Mouse (Mus musculus) myocyte (in vitro differentiated cells): Measurements from ENCODE around the gene Edil3. TPM values are rescaled to one million over a fixed set of nuclear protein-coding genes. Genes with fewer than 3 reads are reported as not detected.

ENCODE experiments used
- H3K27me3 ChIP-seq: one replicate; pipeline ENCODE4 v1.6.1; 2011; ENCODE audit not compliant: control insufficient read depth, insufficient read depth, insufficient read length
- H3K36me3 ChIP-seq: one replicate; pipeline ENCODE4 v1.6.1; 2011; ENCODE audit not compliant: control insufficient read depth, insufficient read depth
- H3K4me2 ChIP-seq: one replicate; pipeline ENCODE4 v1.6.1; 2011; ENCODE audit warnings: low read depth, control low read depth
- H3K4me3 ChIP-seq: one replicate; pipeline ENCODE4 v1.5.1; 2011; ENCODE audit warnings: mild to moderate bottlenecking, control low read depth, moderate library complexity
- H3K79me2 ChIP-seq: one replicate; pipeline ENCODE4 v1.6.1; 2011; ENCODE audit not compliant: control insufficient read depth, insufficient read depth
- H3ac ChIP-seq: one replicate; pipeline ENCODE4 v1.6.1; 2011; ENCODE audit not compliant: control insufficient read depth, insufficient read length
- CEBPB ChIP-seq: IDR thresholded peaks from 2 replicates; pipeline ENCODE4 v1.6.1; 2011; ENCODE audit warnings: mild to moderate bottlenecking, moderate library complexity; ENCODE audit not compliant: poor library complexity, insufficient read depth, severe bottlenecking
- E2F4 ChIP-seq: IDR thresholded peaks from one replicate; pipeline ENCODE4 v1.6.1; 2011; ENCODE audit warnings: mild to moderate bottlenecking, control low read depth, moderate library complexity; ENCODE audit not compliant: insufficient read depth
- MAX ChIP-seq: IDR thresholded peaks from one replicate; pipeline ENCODE4 v1.6.1; 2011; ENCODE audit warnings: low read depth, mild to moderate bottlenecking, control low read depth
- MYOD1 ChIP-seq, 3 experiments: IDR thresholded peaks; one replicate each; pipeline ENCODE4 v1.6.1; 2011; ENCODE audit warnings: control low read depth in 2 of 3, low read depth in 2 of 3, mild to moderate bottlenecking in 2 of 3, moderate library complexity in 1 of 3; ENCODE audit not compliant: insufficient read length in 2 of 3, control insufficient read depth in 1 of 3
- MYOG ChIP-seq, 3 experiments: IDR thresholded peaks; one replicate each; pipeline ENCODE4 v1.6.1; 2011; ENCODE audit warnings: control low read depth in 2 of 3, low read depth in 2 of 3, mild to moderate bottlenecking in 2 of 3; ENCODE audit not compliant: insufficient read length in 2 of 3, control insufficient read depth in 1 of 3, insufficient read depth in 1 of 3
- POLR2A ChIP-seq: IDR thresholded peaks from one replicate; pipeline ENCODE4 v1.6.1; 2011; ENCODE audit warnings: low read depth, mild to moderate bottlenecking, control low read depth, moderate library complexity; ENCODE audit not compliant: insufficient read length
- POLR2AphosphoS2 ChIP-seq: IDR thresholded peaks from one replicate; pipeline ENCODE4 v1.6.1; 2011; ENCODE audit warnings: low read depth, control low read depth; ENCODE audit not compliant: insufficient read length
- REST ChIP-seq: IDR thresholded peaks from one replicate; pipeline ENCODE4 v1.6.1; 2011; ENCODE audit warnings: mild to moderate bottlenecking, control low read depth, moderate library complexity; ENCODE audit not compliant: insufficient read depth, insufficient read length
- SRF ChIP-seq: IDR thresholded peaks from one replicate; pipeline ENCODE4 v1.6.1; 2011; ENCODE audit warnings: low read depth; ENCODE audit not compliant: control insufficient read depth, insufficient read length
- TCF12 ChIP-seq: IDR thresholded peaks from one replicate; pipeline ENCODE4 v1.6.1; 2011; ENCODE audit warnings: mild to moderate bottlenecking, control low read depth; ENCODE audit not compliant: poor library complexity, insufficient read depth, severe bottlenecking
- TCF3 ChIP-seq: IDR thresholded peaks from one replicate; pipeline ENCODE4 v1.6.1; 2011; ENCODE audit warnings: low read depth, control low read depth; ENCODE audit not compliant: insufficient read length
- USF1 ChIP-seq: IDR thresholded peaks from one replicate; pipeline ENCODE4 v1.6.1; 2011; ENCODE audit warnings: low read depth, mild to moderate bottlenecking, control low read depth, moderate library complexity
- polyA plus RNA-seq: library from polyadenylated mRNA; unstranded; fragments of >200 nt; fragmentation: generic; extraction: Trizol; gene quantifications from one replicate; pipeline ENCODE4 v1.2.1, GENCODE M21; 2012; ENCODE audit warnings: missing spikeins

Edil3 gene
- polyA plus RNA-seq, 1 experiment = 7.4 TPM

DNA sequence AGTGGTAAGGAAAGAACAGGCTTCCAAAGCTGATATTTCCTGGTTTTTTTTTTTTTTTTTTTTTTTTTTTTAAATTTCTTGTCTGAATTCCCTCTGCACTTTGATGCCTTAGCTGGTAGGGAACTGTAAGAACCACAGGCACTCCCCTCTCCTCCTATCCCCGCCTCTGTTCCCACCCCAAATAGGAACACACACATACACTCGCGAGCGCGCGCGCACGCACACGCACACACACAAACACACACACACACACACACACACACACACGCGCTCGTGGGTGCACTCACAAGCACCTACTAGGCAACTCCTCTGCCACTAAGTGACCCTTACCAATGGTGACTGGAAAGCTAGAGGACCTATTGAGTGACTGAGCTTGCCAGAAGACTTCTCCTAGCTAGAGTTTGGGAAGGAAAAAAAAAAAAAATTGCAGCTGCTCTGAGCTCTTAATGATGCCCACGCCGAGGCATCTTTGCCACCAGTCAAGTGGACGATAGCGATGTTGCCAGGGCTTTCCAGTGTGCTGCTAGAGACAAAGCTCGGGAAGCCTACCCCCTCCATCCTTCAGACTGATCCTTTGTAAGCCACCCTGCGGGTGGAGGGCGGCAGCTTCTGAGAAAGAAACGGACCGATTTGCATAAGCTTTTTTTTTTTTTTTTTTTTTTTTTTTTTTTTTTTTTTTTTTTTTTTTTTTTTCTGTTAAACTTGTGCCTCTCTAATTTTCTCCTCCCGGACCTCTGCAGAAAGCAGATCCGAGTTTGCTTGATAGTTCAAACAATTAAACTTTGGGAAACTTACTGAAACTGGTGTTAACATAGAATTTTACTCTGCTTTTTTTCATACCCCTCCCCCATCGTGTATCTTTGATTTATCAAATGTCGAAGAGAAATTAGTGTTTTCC lies 2.5 kb downstream of the Edil3 start:
- Histone ChIP-seq H3K4me2 (peak overlapping the region; percentile 92), H3K36me3 (no peaks in the 10 kb centered on the region), H3K4me3 (peak overlapping the region; percentile 82), H3K79me2 (peaks cover 36% of the 10 kb centered on the region), H3K27me3 (no peaks in the 10 kb centered on the region), H3ac (peak overlapping the region; percentile 11)
- no peak for TF ChIP-seq TCF12
- TF ChIP-seq USF1 = no peak
- TF ChIP-seq REST = no peak
- no peak for TF ChIP-seq POLR2AphosphoS2
- TF ChIP-seq MAX = no peak
- peak; percentile 21 to 33 (median 27) for TF ChIP-seq MYOD1 (IDR thresholded peaks at IDR 0.05; ENCODE audit: control insufficient read depth in 1 of 3, insufficient read length in 2 of 3, low read depth in 2 of 3)
- peak; percentile 43 for TF ChIP-seq POLR2A
- no peak for TF ChIP-seq SRF
- TF ChIP-seq E2F4 = no peak
- no peak for TF ChIP-seq CEBPB
- no peak for TF ChIP-seq TCF3
- no peak for TF ChIP-seq MYOG (IDR thresholded peaks at IDR 0.05; ENCODE audit: control insufficient read depth in 1 of 3, insufficient read depth in 1 of 3, insufficient read length in 2 of 3, low read depth in 2 of 3)

DNA sequence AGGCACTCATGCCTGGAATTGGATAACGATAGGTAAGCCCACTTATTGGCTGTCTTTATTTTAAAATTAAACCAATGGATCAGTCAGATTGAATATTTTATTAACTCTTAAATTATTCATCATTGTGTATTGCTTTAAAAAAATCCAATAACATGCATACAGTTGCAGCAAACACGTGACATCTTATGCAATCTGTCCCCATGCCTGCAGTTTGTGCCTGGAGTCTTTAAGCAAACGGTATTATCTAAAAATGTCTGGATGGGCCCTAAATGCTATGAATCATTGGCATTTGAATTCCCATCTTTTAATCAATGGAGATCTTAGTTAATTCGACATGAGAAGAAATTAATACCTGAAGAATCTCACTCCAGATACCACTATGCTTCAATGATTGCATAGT lies 3.2 kb downstream of the Edil3 start:
- Histone ChIP-seq H3K79me2 (peaks cover 40% of the 10 kb centered on the region), H3K4me3 (peak overlapping the region; percentile 82), H3K36me3 (no peaks in the 10 kb centered on the region), H3K4me2 (peak overlapping the region; percentile 92), H3K27me3 (no peaks in the 10 kb centered on the region), H3ac (no peak overlapping the region)
- no peak for TF ChIP-seq REST
- no peak for TF ChIP-seq MYOD1 (IDR thresholded peaks at IDR 0.05; ENCODE audit: control insufficient read depth in 1 of 3, insufficient read length in 2 of 3, low read depth in 2 of 3)
- no peak for TF ChIP-seq MAX
- TF ChIP-seq CEBPB = 0 out of 2 replicates have a peak, but pooled peaks have one; percentile 37

GRCm38 (mm10) chr13:88828362-88828761 lies 7.1 kb downstream of the Edil3 start:
- Histone ChIP-seq H3ac (no peak overlapping the region), H3K4me3 (no peak overlapping the region), H3K27me3 (no peaks in the 10 kb centered on the region), H3K36me3 (no peaks in the 10 kb centered on the region), H3K4me2 (peak overlapping the region; percentile 61), H3K79me2 (peaks cover 34% of the 10 kb centered on the region)
- TF ChIP-seq TCF3 = no peak
- no peak for TF ChIP-seq SRF
- no peak for TF ChIP-seq MYOD1 (IDR thresholded peaks at IDR 0.05; ENCODE audit: control insufficient read depth in 1 of 3, insufficient read length in 2 of 3, low read depth in 2 of 3)
- no peak for TF ChIP-seq E2F4
- TF ChIP-seq POLR2AphosphoS2 = no peak
- no peak for TF ChIP-seq MAX
- no peak for TF ChIP-seq POLR2A
- TF ChIP-seq USF1 = no peak
- TF ChIP-seq REST = no peak
- TF ChIP-seq MYOG (IDR thresholded peaks at IDR 0.05; ENCODE audit: control insufficient read depth in 1 of 3, insufficient read depth in 1 of 3, insufficient read length in 2 of 3, low read depth in 2 of 3) = no peak
- no peak for TF ChIP-seq CEBPB
- no peak for TF ChIP-seq TCF12

DNA sequence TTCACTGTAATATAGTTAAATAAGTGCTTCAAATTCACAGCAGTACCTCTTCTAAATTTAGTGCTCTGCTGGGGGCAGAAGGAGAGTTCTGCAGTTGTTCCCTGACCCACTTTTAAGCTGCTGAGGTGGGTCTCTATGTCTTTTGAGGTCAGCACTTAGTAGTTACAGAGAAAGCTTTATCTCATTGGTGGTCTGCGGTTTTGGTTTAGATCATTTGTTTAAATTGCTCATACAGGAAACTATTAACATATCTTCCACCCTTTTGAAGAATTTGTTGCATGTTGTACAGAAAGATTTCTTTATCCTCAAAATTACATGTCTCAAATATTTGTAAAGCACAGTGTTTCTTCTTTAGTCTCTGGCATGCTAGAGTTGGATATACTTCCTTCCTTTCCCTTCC lies 12.5 kb downstream of the Edil3 start:
- Histone ChIP-seq H3K4me3 (no peak overlapping the region), H3ac (no peak overlapping the region), H3K4me2 (no peak overlapping the region), H3K27me3 (no peaks in the 10 kb centered on the region), H3K79me2 (peaks cover 12% of the 10 kb centered on the region), H3K36me3 (no peaks in the 10 kb centered on the region)
- no peak for TF ChIP-seq REST
- TF ChIP-seq USF1 = no peak
- no peak for TF ChIP-seq E2F4
- no peak for TF ChIP-seq TCF12
- no peak for TF ChIP-seq SRF
- no peak for TF ChIP-seq MYOG (IDR thresholded peaks at IDR 0.05; ENCODE audit: control insufficient read depth in 1 of 3, insufficient read depth in 1 of 3, insufficient read length in 2 of 3, low read depth in 2 of 3)

- Histone ChIP-seq H3K79me2 (no peaks in the 10 kb centered on the region), H3ac (no peak overlapping the region), H3K4me2 (no peak overlapping the region), H3K4me3 (no peak overlapping the region), H3K36me3 (no peaks in the 10 kb centered on the region), H3K27me3 (no peaks in the 10 kb centered on the region)
- TF ChIP-seq E2F4 (no peak), MYOD1 (IDR thresholded peaks at IDR 0.05; ENCODE audit: control insufficient read depth in 1 of 3, insufficient read length in 2 of 3, low read depth in 2 of 3) (no peak), USF1 (no peak), POLR2AphosphoS2 (no peak), MYOG (IDR thresholded peaks at IDR 0.05; ENCODE audit: control insufficient read depth in 1 of 3, insufficient read depth in 1 of 3, insufficient read length in 2 of 3, low read depth in 2 of 3) (no peak), TCF3 (no peak), MAX (no peak), REST (no peak), POLR2A (no peak)
Observed at GRCm38 (mm10) chr13:88849739-88850138, 28.5 kb downstream of the Edil3 start.
